Mouse (Mus musculus) forelimb bud, embryonic 11.5 days (tissue): ENCODE measurements around the gene Pcsk6.
A peak's percentile ranks its signal among the peaks of the same experiment; 100 is the strongest.

Source experiments
- DNase-seq: peaks from one replicate; pipeline ENCODE4 v3.0.0-alpha.2; 2012; ENCODE audit warnings: low read depth, low spot score

The Pcsk6 gene

GRCm38 (mm10) chr7:66001035-66001754, 139.7 kb downstream of the Pcsk6 start:
- DNase-seq: no peak

- DNase-seq: no peak
Measured at GRCm38 (mm10) chr7:66001797-66002196, 140.3 kb downstream of the Pcsk6 start.

- DNase-seq: no peak
Measured at GRCm38 (mm10) chr7:66003447-66003846, 141.9 kb downstream of the Pcsk6 start.

- no peak for DNase-seq
Measured at GRCm38 (mm10) chr7:66003865-66004638, 142.5 kb downstream of the Pcsk6 start.

- no peak for DNase-seq
Measured at GRCm38 (mm10) chr7:66005066-66005465, 143.5 kb downstream of the Pcsk6 start.

- no peak for DNase-seq
Measured at GRCm38 (mm10) chr7:66008161-66008891, 146.8 kb downstream of the Pcsk6 start.

- DNase-seq: no peak
Measured at GRCm38 (mm10) chr7:66008892-66009273, 147.3 kb downstream of the Pcsk6 start.

GRCm38 (mm10) chr7:66010518-66010917, 149.0 kb downstream of the Pcsk6 start:
- no peak for DNase-seq

- DNase-seq: no peak
Measured at GRCm38 (mm10) chr7:66027747-66028146, 166.2 kb downstream of the Pcsk6 start.

- no peak for DNase-seq
Measured at GRCm38 (mm10) chr7:66028766-66029512, 167.4 kb downstream of the Pcsk6 start.

- DNase-seq: no peak
Measured at GRCm38 (mm10) chr7:66036809-66037208, 175.3 kb downstream of the Pcsk6 start.

GRCm38 (mm10) chr7:66038261-66038660, 176.7 kb downstream of the Pcsk6 start:
- peak; percentile 64 for DNase-seq

GRCm38 (mm10) chr7:66038730-66039129, 177.2 kb downstream of the Pcsk6 start:
- no peak for DNase-seq

- DNase-seq: no peak
Measured at GRCm38 (mm10) chr7:66040026-66040814, 178.7 kb downstream of the Pcsk6 start.

GRCm38 (mm10) chr7:66043552-66044459, 182.3 kb downstream of the Pcsk6 start, which contains the start of gene Gm45213:
Gene Gm45213 (plus strand): TSS chr7:66043602.
- no peak for DNase-seq

- DNase-seq: no peak
Measured at GRCm38 (mm10) chr7:66044617-66045016, 183.1 kb downstream of the Pcsk6 start.

GRCm38 (mm10) chr7:66046921-66047918, 185.7 kb downstream of the Pcsk6 start:
- no peak for DNase-seq

GRCm38 (mm10) chr7:66047975-66048374, 186.4 kb downstream of the Pcsk6 start:
- no peak for DNase-seq
